Mouse (Mus musculus) heart, embryonic 16.5 days (tissue): ENCODE data around the gene Kdsr. TPM values are rescaled to one million over a fixed set of nuclear protein-coding genes. Genes with fewer than 3 reads are reported as not detected.

Experiments used
- ATAC-seq: fragments of 200-750 bp; cut with Nextera tagmentation; replicated peaks from 2 replicates; pipeline ENCODE4 v1.8.0; 2017; ENCODE audit warnings: moderate number of reproducible peaks; ENCODE audit not compliant: insufficient read depth, low FRiP score; ENCODE audit errors: extremely low read depth
- H3K27ac ChIP-seq: fragments of 300-500 bp; sonication (generic); 2 replicates; pipeline ENCODE4 v1.5.1; 2014; ENCODE audit warnings: mild to moderate bottlenecking, low read length, control low read depth, moderate library complexity
- H3K27me3 ChIP-seq: fragments of 300-500 bp; sonication (generic); 2 replicates; pipeline ENCODE4 v1.6.1; 2014; ENCODE audit warnings: low read length, mixed read lengths; ENCODE audit not compliant: control insufficient read depth, insufficient read depth
- H3K36me3 ChIP-seq: fragments of 300-500 bp; sonication (generic); 2 replicates; pipeline ENCODE4 v1.6.1; 2014; ENCODE audit not compliant: control insufficient read depth, insufficient read depth
- H3K4me1 ChIP-seq: fragments of 300-500 bp; sonication (generic); 2 replicates; pipeline ENCODE4 v1.6.1; 2014; ENCODE audit warnings: low read length, mixed read lengths; ENCODE audit not compliant: control insufficient read depth, insufficient read depth
- H3K4me2 ChIP-seq: fragments of 300-500 bp; sonication (generic); 2 replicates; pipeline ENCODE4 v1.6.1; 2014; ENCODE audit warnings: low read depth, mild to moderate bottlenecking, control low read depth, low read length
- H3K4me3 ChIP-seq: fragments of 300-500 bp; sonication (generic); 2 replicates; pipeline ENCODE4 v1.5.1; 2014; ENCODE audit warnings: mild to moderate bottlenecking, control low read depth, low read length
- H3K9ac ChIP-seq: fragments of 300-500 bp; sonication (generic); 2 replicates; pipeline ENCODE4 v1.6.1; 2014; ENCODE audit warnings: low read length, control low read depth
- H3K9me3 ChIP-seq: fragments of 300-500 bp; sonication (generic); replicated peaks from 2 replicates; pipeline ENCODE4 v1.6.1; 2016; ENCODE audit warnings: low read length; ENCODE audit not compliant: control insufficient read depth
- WGBS: fragments of 180-500 bp; shearing (Covaris S2); extraction: QIAGEN DNeasy Blood & Tissue Kit; methylation state at CpG from one replicate; pipeline ENCODE4 v1.1.7; 2014; 5-methylcytosine and 5-hydroxymethylcytosine counted together
- polyA plus RNA-seq: library from polyadenylated mRNA; unstranded; fragments of >200 nt; fragmentation: Nextera tagmentation; extraction: Ambion mirVana; gene quantifications from 2 replicates; pipeline ENCODE4 v1.2.1, GENCODE M21; 2015

Kdsr gene
- 10.1 and 10.9 TPM in 2 replicates for polyA plus RNA-seq

GRCm38 (mm10) chr1:106759572-106760435 is at the start of gene Kdsr:
Kdsr (minus strand) TSS chr1:106759727.
- Histone ChIP-seq H3K4me2 (peak within 1 kb of the TSS; percentile 99), H3K9me3 (no peaks in the 10 kb centered on the region), H3K4me3 (peak within 1 kb of the TSS; percentile 91), H3K36me3 (no peaks in the 10 kb centered on the region), H3K27ac (peak within 1 kb of the TSS; percentile 93), H3K9ac (peak within 1 kb of the TSS; percentile 87), H3K4me1 (peaks cover 14% of the 10 kb centered on the region), H3K27me3 (no peaks in the 10 kb centered on the region)
- ATAC-seq, result peak; percentile 100
- 3% methylated on average over 51 of the region's 51 CpGs for WGBS

- ATAC-seq, result no peak
- H3K9me3 ChIP-seq, result no peaks in the 10 kb centered on the region
- H3K36me3 ChIP-seq, result no peaks in the 10 kb centered on the region
- whole genome bisulfite sequencing, result 75% methylated on average over 3 of the region's 3 CpGs
- H3K27me3 ChIP-seq, result no peaks in the 10 kb centered on the region
- no peak overlapping the region for H3K9ac ChIP-seq
- H3K4me3 ChIP-seq, result no peak overlapping the region
- peaks cover 6% of the 10 kb centered on the region for H3K4me1 ChIP-seq
- no peak overlapping the region for H3K4me2 ChIP-seq
- no peak overlapping the region for H3K27ac ChIP-seq
Observed at GRCm38 (mm10) chr1:106799931-106800330, 40.4 kb upstream of the Kdsr start.

- no peak overlapping the region for H3K27ac ChIP-seq
- no peaks in the 10 kb centered on the region for H3K36me3 ChIP-seq
- H3K9me3 ChIP-seq, result no peaks in the 10 kb centered on the region
- no peaks in the 10 kb centered on the region for H3K27me3 ChIP-seq
- no peak overlapping the region for H3K4me3 ChIP-seq
- H3K4me1 ChIP-seq, result peaks cover 8% of the 10 kb centered on the region
- no peak overlapping the region for H3K9ac ChIP-seq
- WGBS, result 47% methylated on average over 1 of the region's 1 CpGs
- no peak for ATAC-seq
- no peak overlapping the region for H3K4me2 ChIP-seq
Observed at GRCm38 (mm10) chr1:106799406-106799805, 39.9 kb upstream of the Kdsr start.

GRCm38 (mm10) chr1:106796987-106797779 is 37.7 kb upstream of the Kdsr start:
- Histone ChIP-seq H3K36me3 (no peaks in the 10 kb centered on the region), H3K27ac (no peak overlapping the region), H3K4me3 (peak overlapping the region; percentile 99), H3K4me1 (peaks cover 9% of the 10 kb centered on the region), H3K27me3 (no peaks in the 10 kb centered on the region), H3K4me2 (peak overlapping the region; percentile 64), H3K9ac (peak overlapping the region; percentile 95), H3K9me3 (no peaks in the 10 kb centered on the region)
- 58% methylated on average over 7 of the region's 7 CpGs for WGBS
- ATAC-seq, result no peak

GRCm38 (mm10) chr1:106796542-106796924 is 37.0 kb upstream of the Kdsr start, which contains the start of gene Vps4b:
Vps4b (minus strand) TSS chr1:106796728.
- peak; percentile 99 for ATAC-seq
- Histone ChIP-seq H3K36me3 (no peaks in the 10 kb centered on the region), H3K9me3 (no peaks in the 10 kb centered on the region), H3K27ac (peak within 1 kb of the TSS; percentile 91), H3K4me1 (peaks cover 9% of the 10 kb centered on the region), H3K27me3 (no peaks in the 10 kb centered on the region), H3K4me2 (peak within 1 kb of the TSS; percentile 86), H3K9ac (peak within 1 kb of the TSS; percentile 95), H3K4me3 (peak within 1 kb of the TSS; percentile 99)
- WGBS, result 0% methylated on average over 23 of the region's 23 CpGs

DNA sequence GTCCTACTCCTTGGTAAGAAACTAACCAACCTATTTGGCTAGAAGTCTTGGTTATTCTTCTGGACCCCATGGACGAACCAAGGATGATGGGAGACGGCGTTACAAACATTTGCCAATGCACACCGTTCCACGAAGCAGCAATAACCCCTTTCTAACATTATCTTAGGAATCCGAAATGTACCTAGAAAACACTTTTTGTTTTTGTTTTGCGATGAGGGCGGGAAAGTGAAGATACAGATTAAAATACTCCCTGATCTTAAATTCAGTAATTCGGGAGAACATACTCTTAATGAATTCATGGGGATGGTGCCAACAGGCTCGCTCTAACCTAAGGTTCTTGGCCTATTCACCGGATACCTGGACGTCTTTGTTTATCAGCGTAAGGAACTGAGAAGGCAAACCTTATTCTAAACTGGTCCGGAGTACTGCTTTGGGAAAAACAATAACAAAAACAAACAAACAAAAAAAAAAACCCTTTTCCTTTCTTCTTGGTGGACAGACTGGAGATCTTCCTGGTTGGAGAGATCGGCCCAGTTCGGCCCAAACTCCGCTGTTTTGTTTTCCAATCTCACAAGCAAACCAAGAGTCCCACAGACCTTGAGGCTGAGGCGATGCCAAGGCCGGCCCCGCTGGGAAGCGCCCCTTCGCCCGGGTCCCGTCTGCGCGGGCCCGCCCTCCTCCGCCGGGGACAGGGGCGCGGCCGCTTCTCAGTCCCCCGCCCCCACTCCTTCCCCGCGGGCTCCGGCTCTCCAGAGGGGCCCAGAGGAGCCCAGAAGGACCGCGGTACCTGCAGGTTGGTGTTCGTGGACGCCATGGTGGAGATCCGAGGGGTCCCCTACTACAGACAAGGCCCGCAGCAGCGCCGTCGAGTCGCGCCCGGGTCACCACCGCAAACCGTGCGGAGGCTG is 36.4 kb upstream of the Kdsr start:
- H3K9me3 ChIP-seq, result no peaks in the 10 kb centered on the region
- peak overlapping the region; percentile 91 for H3K27ac ChIP-seq
- 1% methylated on average over 51 of the region's 51 CpGs for WGBS
- peak overlapping the region; percentile 95 for H3K9ac ChIP-seq
- peak; percentile 86 for ATAC-seq
- peak overlapping the region; percentile 99 for H3K4me3 ChIP-seq
- no peaks in the 10 kb centered on the region for H3K36me3 ChIP-seq
- H3K4me1 ChIP-seq, result peaks cover 9% of the 10 kb centered on the region
- H3K4me2 ChIP-seq, result peak overlapping the region; percentile 86
- H3K27me3 ChIP-seq, result no peaks in the 10 kb centered on the region

DNA sequence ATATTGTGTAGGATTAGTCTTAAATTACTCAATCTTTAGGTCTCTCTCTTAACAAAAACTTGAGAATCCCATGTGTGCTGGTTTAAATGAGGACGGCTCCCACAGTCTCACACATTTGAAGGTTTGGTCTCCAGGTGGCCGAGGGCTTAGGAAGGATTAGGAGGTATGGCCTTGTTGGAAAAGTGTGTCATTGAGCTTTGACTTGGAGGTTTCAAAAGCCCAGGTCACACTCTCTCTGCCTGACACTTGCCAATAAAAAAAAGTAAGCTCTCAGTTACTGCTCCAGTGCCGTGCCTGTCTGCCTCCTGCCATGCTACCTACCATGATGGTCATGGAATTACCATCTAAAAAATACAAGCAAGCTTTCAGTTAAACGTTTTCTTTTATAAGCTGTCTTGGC is 15.4 kb upstream of the Kdsr start:
- peaks cover 40% of the 10 kb centered on the region for H3K36me3 ChIP-seq
- no peak for ATAC-seq
- WGBS, result 86% methylated on average over 4 of the region's 4 CpGs

GRCm38 (mm10) chr1:106774092-106774491 is 14.6 kb upstream of the Kdsr start:
- no peak for ATAC-seq

More for the DNA sequence above, 15.4 kb upstream of the Kdsr start:
- Histone ChIP-seq H3K4me3 (no peak overlapping the region), H3K4me2 (no peak overlapping the region), H3K27ac (no peak overlapping the region), H3K27me3 (no peaks in the 10 kb centered on the region), H3K9ac (no peak overlapping the region), H3K4me1 (no peaks in the 10 kb centered on the region), H3K9me3 (no peaks in the 10 kb centered on the region)

More at GRCm38 (mm10) chr1:106774092-106774491, 14.6 kb upstream of the Kdsr start:
- Histone ChIP-seq H3K4me1 (no peaks in the 10 kb centered on the region), H3K36me3 (peaks cover 37% of the 10 kb centered on the region), H3K9ac (no peak overlapping the region), H3K27ac (no peak overlapping the region), H3K9me3 (no peaks in the 10 kb centered on the region), H3K4me3 (no peak overlapping the region), H3K4me2 (no peak overlapping the region), H3K27me3 (no peaks in the 10 kb centered on the region)
- WGBS, result 69% methylated on average over 9 of the region's 9 CpGs
